Mouse (Mus musculus) ovary, postnatal 36 days (tissue): Measurements from ENCODE around the gene Kmt2c.

Experiments used
- DNase-seq: peaks from one replicate; pipeline ENCODE4 v3.0.0; 2022; ENCODE audit warnings: low spot score, mixed read lengths

Kmt2c gene

DNA sequence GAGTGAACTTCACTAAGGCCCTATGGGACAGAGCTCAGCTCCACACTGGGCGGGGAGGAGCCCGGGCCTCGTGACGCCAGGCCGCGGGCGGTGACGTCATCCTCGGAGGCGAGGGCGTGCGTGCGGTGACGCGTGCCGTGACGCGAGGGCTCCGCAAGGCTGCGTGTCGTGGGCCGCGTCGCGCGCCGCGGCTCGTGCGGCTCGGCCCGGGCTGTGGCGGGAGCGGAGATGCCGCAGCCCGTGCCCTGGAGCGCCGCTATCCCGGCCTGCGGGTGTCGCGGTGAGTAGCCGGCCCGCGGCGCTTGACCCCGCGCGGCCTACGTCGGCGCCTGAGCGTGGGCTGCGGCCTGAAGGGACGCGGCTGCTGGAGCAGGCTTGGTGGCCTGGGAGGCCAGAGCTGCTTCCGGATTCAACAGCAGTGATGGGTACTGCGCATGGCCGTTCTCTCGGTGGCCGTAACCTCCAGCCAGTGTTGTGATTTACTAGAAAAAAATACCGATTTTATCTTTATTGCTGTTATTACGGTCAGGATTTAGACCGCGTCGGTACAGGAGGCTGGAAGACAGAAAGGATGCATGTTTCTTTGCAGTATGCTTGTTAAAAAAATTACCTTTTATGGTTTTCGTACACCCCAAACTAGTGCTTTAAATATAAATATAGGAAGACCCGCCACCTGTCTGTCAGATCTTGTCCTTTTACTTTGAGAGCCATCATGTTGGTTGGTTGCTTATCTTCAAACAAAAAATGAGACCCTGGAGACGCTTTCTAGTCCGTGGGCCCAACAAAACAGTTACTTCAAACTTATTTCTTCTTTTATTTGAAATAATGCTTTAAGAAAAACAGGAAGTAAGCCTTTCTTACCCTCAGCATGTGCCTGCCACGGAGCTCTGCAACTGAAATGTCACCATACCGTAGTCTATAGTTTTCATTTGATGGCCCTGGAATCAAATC is 275.6 kb downstream of the Kmt2c start, which contains the start of gene E130116L18Rik:
TSS of gene E130116L18Rik (minus strand) at position 402 of the 951 bp plus-strand sequence.
- peak; percentile 86 for DNase-seq
